Mouse (Mus musculus) left cerebral cortex, postnatal 4 days (tissue): ENCODE measurements around the gene Apex1. TPM values are rescaled to one million over a fixed set of nuclear protein-coding genes. Genes with fewer than 3 reads are reported as not detected.
A peak's percentile ranks its signal among the peaks of the same experiment; 100 is the strongest.
"Not testable (repeated sequence)": the region's sequence is repeated elsewhere in the genome, so short reads cannot be mapped to it uniquely, and the experiment has no call there.

Experiments used
- DNase-seq: peaks from one replicate; pipeline ENCODE4 v3.0.0-alpha.2; 2022
- intact Hi-C: fragments of 180-260 bp; cut with DNase I; formaldehyde crosslinking; loops from one replicate; pipeline ENCODE4 v1.15.1; 2025
- total RNA-seq, 2 experiments: library from RNA; stranded (reverse); gene quantifications; 2 replicates each; pipeline ENCODE4 v1.2.3; 2021

Apex1 gene
- total RNA-seq, 2 experiments from 2014 or later = 78.9 to 83.2 TPM

GRCm38 (mm10) chr14:50968216-50968980, 43.6 kb downstream of the Apex1 start:
- DNase-seq = no peak
- intact Hi-C loops = no loop called here

- DNase-seq = peak; percentile 9
- intact Hi-C loops = no loop called here
Measured at GRCm38 (mm10) chr14:50969041-50969440, 44.3 kb downstream of the Apex1 start.

- intact Hi-C loops = no loop called here
- DNase-seq = peak; percentile 36
Measured at GRCm38 (mm10) chr14:50969558-50970544, 45.1 kb downstream of the Apex1 start.

- no peak for DNase-seq
- intact Hi-C loops = no loop called here
Measured at GRCm38 (mm10) chr14:50970822-50971221, 46.1 kb downstream of the Apex1 start.

- DNase-seq, intact Hi-C loops: not testable (repeated sequence)
Measured at GRCm38 (mm10) chr14:50973054-50973453, 48.3 kb downstream of the Apex1 start.

GRCm38 (mm10) chr14:50973700-50974099, 48.9 kb downstream of the Apex1 start:
- no peak for DNase-seq

GRCm38 (mm10) chr14:50975001-50975400, 50.2 kb downstream of the Apex1 start:
- intact Hi-C loops = no loop called here
- DNase-seq = no peak

More at GRCm38 (mm10) chr14:50973700-50974099, 48.9 kb downstream of the Apex1 start:
- intact Hi-C loops = no loop called here

GRCm38 (mm10) chr14:50976674-50977073, 51.9 kb downstream of the Apex1 start:
- intact Hi-C loops = no loop called here
- no peak for DNase-seq

Other genes with a start within 250 kb of the Apex1 start
- not detected for gene Olfr747, start 231.8 kb upstream of the Apex1 start, total RNA-seq
- gene Olfr748, start 217.6 kb upstream of the Apex1 start, total RNA-seq = not detected
- not detected for gene Olfr749, start 179.9 kb upstream of the Apex1 start, total RNA-seq
- 10 to 100 TPM; 79.6 to 89.0 TPM for gene Ttc5, start 139.4 kb upstream of the Apex1 start, total RNA-seq
- under 1 TPM in 1 of 2 experiments, not detected in 1; 0.58 TPM for gene Ccnb1ip1, start 117.2 kb upstream of the Apex1 start, total RNA-seq
- gene Parp2, start 117.1 kb upstream of the Apex1 start, total RNA-seq = 10 to 100 TPM; 33.5 to 35.3 TPM
- gene Tep1, start 54.4 kb upstream of the Apex1 start, total RNA-seq = 1 to 10 TPM; 1.6 to 3.4 TPM
- 1 to 10 TPM; 1.3 to 1.7 TPM for gene Klhl33, start 27.5 kb upstream of the Apex1 start, total RNA-seq
- gene Osgep, start 75 bp upstream of the Apex1 start, total RNA-seq = 10 to 100 TPM; 37.8 to 40.1 TPM
- 10 to 100 TPM; 72.8 to 76.0 TPM for gene Pip4p1, start 5.9 kb downstream of the Apex1 start, total RNA-seq
- 10 to 100 TPM in 1 of 2 experiments, 1 to 10 TPM in 1; 9.3 to 11.6 TPM for gene Pnp, start 6.1 kb downstream of the Apex1 start, total RNA-seq
- gene Gm49342, start 19.5 kb downstream of the Apex1 start, total RNA-seq = 10 to 100 TPM in 1 of 2 experiments, 1 to 10 TPM in 1; 8.0 to 10.6 TPM
- 1 to 10 TPM in 1 of 2 experiments, under 1 TPM in 1; 0.78 to 1.0 TPM for gene Pnp2, start 31.0 kb downstream of the Apex1 start, total RNA-seq
- gene Rnase10, start 82.8 kb downstream of the Apex1 start, total RNA-seq = under 1 TPM in 1 of 2 experiments, not detected in 1; 0.24 TPM
- not detected for gene Rnase9, start 116.9 kb downstream of the Apex1 start, total RNA-seq
- not detected for gene Rnase11, start 125.2 kb downstream of the Apex1 start, total RNA-seq
- gene Rnase12, start 132.7 kb downstream of the Apex1 start, total RNA-seq = not detected
- gene Olfr750, start 149.5 kb downstream of the Apex1 start, total RNA-seq = not detected
- gene Rnase4, start 166.1 kb downstream of the Apex1 start, total RNA-seq = 10 to 100 TPM; 10.3 to 11.0 TPM
- gene Ang, start 166.2 kb downstream of the Apex1 start, total RNA-seq = 1 to 10 TPM; 2.1 TPM
- not detected for gene Eddm3b, start 189.5 kb downstream of the Apex1 start, total RNA-seq
- under 1 TPM in 1 of 2 experiments, not detected in 1; 0.32 TPM for gene Rnase6, start 198.9 kb downstream of the Apex1 start, total RNA-seq
- under 1 TPM in 1 of 2 experiments, not detected in 1; 0.48 TPM for gene Rnase1, start 221.8 kb downstream of the Apex1 start, total RNA-seq
- not detected for gene Rnase2b, start 237.3 kb downstream of the Apex1 start, total RNA-seq